Mouse (Mus musculus): Measurements from ENCODE around the gene Rsph9.
A peak's percentile ranks its signal among the peaks of the same experiment; 100 is the strongest.

Gene Rsph9

DNA sequence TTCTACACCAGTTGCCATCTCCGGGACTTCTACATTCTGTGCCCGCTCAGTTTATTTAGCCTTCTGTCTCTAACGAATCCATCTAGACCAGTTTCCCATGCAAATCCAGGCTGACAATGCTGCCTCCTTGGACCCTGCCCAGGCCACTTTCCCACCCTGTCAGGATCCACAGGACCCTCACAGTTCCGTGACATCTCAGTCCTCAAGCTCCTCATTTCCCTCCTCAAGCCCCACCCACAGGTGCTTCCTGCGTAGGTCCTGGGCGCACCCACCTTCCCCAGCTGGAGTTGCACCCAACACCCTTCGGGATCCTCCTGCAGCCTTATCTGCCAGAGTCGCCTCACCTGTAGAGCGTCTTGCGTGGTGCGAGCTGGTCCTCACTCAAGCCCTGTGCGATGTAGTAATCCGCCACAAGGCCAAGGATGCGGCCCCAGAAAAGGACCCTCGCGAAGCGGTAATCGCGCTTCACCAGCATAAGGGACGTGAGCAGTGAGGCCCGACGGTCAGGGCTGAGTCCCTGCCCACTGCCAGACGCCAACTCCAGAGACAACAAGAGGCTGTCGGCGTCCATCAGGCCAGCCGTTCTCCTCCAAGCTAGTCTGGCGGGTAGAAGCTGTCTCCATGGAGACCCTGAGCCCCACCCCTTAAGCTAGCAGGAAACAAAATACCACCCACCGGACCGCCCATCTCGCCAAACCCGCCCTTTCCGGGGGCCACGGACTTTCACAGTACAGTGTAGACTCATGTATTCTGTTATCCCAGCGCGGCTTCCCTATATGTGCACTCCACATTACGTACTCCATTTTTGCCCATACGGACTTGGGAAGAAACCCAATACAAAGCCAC is at the start of gene Rsph9:
Gene Rsph9, minus strand, starts transcription at position 639 of the 846 bp plus-strand sequence.
- no peak for DNase-seq (ENCODE audit: extremely low read depth, insufficient read length, low spot score)

DNA sequence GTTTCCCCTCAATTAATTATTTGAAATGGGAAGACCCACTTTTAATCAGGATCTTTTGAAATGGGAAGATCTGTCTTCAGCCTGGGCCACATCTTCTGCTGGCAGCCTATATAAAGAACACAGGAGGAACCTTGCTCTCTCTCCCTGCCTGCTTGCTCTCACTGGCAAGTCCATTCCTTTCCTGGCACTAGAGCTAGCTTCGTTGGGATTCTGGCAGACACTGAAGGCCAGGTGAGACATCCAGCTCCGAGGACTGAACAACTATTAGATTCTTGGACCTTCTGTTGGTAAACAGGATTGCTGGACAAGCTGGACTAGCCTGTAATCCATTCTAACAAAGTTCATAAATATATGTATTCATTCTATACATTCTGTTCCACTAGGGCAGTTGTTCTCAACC is 44.8 kb upstream of the Rsph9 start:
- no peak for DNase-seq (ENCODE audit: extremely low read depth, insufficient read length, low spot score)

DNA sequence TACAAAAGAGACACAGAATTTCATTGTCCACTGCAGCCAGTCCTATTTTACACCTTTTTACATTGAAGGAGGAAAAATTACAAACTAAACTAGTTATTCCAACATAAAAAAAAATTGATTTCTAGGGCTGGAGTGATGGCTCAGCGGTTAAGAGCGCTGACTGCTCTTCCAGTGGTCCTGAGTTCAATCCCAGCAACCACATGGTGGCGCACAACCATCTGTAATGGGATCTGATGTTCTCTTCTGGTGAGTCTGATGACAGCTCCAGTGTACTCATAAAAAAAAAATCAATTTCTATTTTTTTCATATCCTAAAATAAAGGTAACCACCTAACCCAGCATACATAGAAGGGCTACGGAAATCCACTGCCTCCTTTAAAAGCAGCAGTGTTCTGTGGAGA is 38.3 kb upstream of the Rsph9 start:
- no peak for DNase-seq (ENCODE audit: extremely low read depth, insufficient read length, low spot score)

DNA sequence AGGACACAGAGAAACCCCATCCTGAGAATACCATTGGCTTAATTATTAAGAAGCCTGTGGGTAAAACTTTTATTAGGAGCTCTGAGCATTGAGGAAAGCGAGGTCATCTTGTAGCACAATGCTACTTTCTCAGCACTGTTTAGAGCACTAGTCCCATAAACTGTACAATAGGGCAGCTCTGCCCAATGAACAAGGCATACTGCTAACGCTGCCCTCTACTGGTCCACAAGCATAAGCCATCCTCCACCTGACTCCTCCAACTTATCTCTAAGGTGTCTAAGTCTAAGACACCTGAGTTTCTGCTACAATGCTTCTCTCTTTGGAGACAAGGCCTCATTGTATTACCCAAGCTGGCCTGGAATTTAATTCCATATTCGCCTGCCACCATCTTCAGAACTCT is 26.5 kb upstream of the Rsph9 start:
- DNase-seq (ENCODE audit: extremely low read depth, insufficient read length, low spot score) = no peak

DNA sequence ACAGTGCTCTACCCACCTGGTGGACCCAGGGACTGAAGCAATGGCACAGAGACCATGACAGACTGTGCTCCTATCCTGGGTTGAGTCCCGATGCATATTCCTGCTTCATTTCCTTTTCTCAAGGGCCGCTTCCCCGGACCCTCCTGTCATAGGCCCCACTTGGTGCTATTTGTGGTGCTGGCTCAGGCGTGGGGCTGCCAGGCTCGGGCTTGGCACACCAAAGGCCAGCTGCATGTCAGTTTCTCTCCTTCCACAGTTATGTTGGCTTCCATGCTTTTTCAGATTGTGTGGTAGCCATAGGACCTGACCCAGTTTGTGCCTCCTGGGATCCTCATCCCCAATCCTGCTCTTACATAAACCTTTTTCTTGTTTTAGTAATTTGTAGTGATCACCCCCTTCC is 24.8 kb upstream of the Rsph9 start:
- DNase-seq (ENCODE audit: extremely low read depth, insufficient read length, low spot score) = no peak

DNA sequence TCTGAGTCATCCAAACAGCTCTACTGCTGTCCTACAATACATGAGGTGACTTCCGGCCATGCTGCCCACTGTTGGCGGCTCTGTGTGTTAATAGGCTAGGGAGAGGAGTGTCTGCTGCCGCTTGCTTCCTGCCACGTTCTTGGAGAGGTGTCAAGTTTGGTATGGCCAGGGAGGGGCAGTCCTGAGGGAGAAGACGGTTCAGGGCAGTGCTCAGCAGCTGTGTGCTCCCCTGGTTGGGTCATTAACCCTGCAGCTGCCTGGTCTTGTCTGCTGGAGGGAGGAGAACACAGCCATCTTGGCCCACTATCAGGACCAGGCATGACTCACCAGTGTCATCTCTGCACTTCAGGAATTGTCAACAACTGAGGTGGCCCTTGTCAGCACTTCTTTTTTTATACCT is 24.3 kb upstream of the Rsph9 start:
- DNase-seq (ENCODE audit: extremely low read depth, insufficient read length, low spot score) = peak; percentile 49

DNA sequence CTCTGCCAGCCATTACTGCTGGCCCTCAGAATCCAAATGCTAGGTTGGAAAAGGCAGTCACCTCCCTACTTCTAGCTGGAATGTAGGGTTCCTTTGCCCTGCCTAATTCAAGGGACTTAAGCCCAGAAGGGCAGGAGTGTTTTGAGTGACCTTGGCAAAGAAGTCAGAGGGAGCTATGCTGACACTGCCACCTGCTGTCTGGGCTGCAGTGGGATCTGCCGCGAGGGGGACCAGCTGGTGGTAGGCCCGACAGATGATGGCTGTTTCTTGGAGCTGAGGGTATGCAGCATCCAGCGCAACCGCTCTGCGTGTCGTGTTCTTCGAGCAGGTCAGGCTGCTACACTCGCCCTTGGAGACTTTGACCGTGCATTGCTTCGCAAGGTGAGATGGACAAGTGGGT is 23.0 kb upstream of the Rsph9 start:
- DNase-seq (ENCODE audit: extremely low read depth, insufficient read length, low spot score) = no peak

DNA sequence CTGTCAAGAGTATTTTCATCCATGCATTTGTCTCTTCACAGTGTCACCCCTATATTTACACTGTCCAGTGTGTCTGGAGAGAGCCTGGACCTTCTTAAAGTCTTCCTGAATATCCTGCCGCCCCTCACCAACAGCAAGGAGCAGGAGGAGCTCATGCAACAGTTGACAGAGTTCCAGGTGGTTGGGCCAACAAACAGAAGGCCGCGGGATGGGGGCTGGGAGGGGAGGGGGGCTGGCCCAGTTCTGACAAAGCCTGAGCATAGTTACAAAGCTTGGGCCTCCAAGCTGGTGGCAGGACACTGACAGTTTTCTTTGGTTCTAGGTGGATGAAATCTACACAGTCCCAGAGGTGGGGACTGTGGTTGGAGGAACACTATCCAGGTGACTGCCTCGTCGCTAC is 22.3 kb upstream of the Rsph9 start:
- no peak for DNase-seq (ENCODE audit: extremely low read depth, insufficient read length, low spot score)

DNA sequence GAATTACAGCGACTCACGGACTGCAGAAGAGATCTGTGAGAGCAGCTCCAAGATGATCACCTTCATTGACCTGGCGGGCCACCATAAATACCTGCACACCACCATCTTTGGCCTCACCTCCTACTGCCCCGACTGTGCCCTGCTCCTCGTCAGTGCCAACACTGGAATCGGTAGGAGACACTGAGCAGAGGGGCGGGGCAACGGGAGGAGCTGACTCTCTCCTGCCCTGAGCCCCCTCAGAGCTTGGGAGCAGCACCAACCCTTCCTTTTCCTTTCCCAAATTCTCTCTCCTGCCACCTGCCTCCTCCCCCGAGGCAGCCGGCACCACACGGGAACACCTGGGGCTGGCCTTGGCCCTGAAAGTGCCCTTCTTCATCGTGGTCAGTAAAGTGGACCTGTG is 21.4 kb upstream of the Rsph9 start:
- DNase-seq (ENCODE audit: extremely low read depth, insufficient read length, low spot score) = no peak

DNA sequence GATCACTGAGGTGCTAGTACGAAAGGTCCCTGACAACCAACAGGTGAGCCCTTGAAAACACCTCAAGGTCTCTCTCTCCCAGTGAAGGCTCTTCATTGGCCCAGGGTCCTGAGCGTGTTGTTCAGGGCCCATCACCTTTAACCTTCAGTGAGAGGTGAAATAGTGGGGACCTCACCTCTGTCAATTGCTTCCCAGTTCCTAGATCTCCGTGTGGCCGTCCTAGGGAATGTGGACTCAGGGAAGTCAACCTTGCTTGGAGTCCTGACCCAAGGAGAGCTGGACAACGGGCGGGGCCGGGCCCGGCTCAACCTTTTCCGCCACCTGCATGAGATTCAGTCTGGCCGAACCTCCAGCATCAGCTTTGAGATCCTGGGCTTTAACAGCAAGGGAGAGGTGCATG is 20.8 kb upstream of the Rsph9 start:
- DNase-seq (ENCODE audit: extremely low read depth, insufficient read length, low spot score) = no peak

DNA sequence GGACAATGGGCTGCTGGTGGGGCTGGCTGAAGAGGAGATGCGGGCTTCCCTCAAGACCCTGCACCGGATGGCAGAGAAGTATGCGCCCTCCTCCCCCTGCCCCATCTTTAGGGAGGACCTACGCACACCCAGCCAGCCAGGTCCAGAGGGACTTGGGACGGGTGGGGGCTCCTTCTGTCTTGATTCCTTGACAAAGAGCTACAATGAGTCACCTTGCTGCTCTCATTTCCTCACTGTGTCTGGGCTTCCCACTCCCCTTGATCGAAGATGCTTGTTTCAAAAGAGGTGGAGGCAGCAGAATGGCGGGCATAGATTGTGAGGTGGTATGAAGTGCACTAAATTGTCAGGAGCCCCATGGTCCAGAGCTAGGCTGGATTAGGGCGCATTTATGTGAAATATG is 20.3 kb upstream of the Rsph9 start:
- no peak for DNase-seq (ENCODE audit: extremely low read depth, insufficient read length, low spot score)

DNA sequence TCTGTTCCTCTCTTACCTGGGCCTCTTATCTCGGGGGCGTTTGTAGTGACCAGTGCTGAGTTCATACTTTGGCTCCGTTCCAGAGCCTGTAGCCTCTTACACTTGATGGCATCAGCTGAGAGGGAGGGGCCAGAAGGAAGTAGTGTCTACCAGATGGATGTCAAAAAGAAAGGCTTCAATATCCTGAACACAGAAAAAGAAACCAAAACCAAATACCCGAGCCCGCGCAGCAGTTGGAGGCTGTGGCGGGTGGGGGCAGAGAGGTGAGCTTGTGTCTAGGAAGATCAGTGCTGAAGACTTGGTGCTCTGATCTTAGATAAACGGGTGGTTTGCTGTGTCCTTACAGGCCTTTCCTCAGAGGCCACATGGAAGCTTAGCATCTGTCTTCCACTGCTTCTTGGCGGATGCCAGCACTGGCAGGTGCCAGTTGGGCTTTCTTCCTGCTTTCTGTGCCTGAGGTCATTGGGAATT is 19.0 kb upstream of the Rsph9 start:
- DNase-seq (ENCODE audit: extremely low read depth, insufficient read length, low spot score) = peak; percentile 29

DNA sequence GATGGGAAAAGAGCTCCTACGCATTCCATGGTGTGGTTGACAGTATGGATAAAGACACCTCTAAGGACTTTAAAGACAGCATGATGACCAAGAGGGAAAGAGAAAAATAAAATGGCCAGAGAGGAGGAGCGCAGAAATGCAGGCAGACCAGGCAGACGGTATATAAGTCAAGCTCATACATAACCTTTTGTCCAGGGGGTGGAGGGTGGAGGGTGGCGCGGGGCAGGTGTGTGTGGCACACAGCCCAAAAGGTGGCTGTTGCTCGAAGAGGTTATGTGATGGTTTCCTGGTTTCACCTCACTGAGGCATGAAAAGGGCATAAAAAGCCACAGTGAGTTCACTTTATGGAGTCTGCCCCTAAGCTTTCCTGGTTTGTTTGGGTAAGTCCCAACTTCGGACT is 18.5 kb upstream of the Rsph9 start:
- DNase-seq (ENCODE audit: extremely low read depth, insufficient read length, low spot score) = no peak

DNA sequence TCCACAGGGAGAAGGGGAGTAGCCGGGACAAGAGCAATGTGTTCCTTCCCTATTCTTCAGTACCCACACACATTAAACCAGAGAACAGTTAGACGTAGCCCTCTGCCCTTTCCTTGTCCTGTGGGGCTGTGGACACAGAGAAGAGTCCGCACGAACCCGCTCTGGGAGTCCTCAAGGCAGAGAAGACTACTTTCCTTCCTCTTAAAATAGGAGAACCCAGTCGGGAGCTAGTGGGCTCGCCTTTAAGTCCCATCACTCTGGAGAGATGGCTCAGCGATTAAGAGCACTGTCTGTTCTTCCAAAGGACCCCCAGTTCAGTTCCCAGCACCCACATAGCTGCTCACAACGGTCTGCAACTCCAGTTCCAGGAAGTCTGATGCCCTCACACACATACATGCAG is 17.7 kb upstream of the Rsph9 start:
- no peak for DNase-seq (ENCODE audit: extremely low read depth, insufficient read length, low spot score)

DNA sequence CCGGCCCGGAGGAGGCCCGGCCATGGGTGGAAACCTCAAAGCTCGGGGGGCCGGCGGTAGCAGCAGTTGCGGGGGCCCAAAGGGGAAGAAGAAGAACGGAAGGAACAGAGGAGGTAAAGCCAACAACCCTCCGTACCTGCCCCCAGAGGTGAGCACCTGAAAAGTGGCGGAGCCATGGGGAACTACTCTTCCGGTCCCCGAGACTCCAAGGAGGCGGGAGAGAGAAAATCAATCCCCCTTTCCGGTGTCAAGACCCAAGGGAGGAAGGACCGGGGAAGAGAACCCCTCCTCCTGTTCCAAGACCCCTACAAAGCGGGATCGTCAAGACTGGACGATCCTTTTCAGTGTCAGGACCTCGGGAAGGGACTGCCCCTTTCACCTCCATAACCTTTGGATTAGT is 17.2 kb upstream of the Rsph9 start:
- DNase-seq (ENCODE audit: extremely low read depth, insufficient read length, low spot score) = no peak

DNA sequence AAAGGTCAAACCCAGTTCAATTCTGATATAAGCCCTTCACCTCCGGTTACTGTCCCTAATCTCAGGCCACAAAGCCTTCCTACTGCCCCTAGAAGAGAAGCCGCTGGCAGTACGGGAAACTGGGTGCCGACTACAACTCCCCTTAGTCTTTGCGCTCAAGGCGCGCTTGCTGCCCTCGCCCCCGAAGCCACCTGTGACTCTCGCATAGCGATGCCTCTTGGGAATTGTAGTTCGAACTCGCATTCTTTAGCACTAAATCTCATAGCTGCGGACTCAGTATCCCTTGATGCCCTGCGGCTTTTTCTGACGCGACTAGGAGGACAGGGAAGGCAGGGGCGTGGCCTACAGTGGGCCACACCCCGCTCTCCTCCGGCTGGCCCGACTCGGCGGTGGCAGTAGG is 16.7 kb upstream of the Rsph9 start, which contains the start of gene Gtpbp2:
Gene Gtpbp2, plus strand, starts transcription at position 347 of the 400 bp plus-strand sequence.
- peak; percentile 92 for DNase-seq (ENCODE audit: extremely low read depth, insufficient read length, low spot score)

DNA sequence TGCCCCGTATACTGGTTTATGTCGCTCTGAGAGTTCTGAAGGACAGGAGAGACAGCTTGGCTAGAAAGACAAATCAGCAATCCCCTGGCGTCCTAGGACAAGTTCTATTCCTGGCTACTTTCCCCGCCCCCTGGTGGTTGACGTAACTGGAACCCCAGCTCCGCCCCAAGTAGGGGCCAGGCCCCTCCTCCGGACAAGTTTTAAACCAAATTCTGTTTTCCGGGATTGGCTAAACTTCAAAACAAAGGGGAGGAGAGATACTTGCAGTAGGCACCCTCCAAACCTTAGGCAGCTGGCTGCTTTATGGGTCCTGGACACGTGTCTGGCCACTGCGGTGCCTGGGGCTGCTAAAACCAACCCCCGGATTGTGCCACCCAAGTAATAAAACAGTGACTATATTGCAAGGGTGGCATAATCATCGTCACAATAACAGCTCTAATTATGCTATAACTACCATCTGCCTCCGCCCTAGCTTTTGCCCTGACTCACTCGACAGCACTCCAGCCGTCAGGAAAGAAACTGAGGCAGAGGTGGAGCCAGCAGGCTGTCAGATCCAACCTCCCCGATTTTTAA is 16.2 kb upstream of the Rsph9 start:
- peak; percentile 93 for DNase-seq (ENCODE audit: extremely low read depth, insufficient read length, low spot score)

DNA sequence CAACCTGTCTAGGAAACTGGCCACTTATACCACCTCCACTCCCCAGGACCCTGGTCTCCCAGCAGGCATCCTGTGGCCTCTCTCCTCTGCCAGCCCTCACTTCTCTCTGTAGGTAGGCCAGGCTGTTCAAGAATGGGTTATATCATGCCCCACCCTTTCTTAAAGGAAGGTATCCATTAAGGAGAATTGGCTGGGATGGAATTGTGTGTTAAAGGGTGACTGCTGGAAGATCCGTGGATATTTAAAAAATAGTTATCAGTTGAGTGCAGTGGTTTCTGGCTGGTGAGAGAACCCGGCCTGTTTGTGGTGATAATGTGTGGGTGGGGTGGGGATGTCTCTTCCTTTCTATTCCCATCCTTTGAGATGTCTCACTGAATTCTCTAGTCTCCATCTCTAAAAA is 15.2 kb upstream of the Rsph9 start:
- DNase-seq (ENCODE audit: extremely low read depth, insufficient read length, low spot score) = no peak

DNA sequence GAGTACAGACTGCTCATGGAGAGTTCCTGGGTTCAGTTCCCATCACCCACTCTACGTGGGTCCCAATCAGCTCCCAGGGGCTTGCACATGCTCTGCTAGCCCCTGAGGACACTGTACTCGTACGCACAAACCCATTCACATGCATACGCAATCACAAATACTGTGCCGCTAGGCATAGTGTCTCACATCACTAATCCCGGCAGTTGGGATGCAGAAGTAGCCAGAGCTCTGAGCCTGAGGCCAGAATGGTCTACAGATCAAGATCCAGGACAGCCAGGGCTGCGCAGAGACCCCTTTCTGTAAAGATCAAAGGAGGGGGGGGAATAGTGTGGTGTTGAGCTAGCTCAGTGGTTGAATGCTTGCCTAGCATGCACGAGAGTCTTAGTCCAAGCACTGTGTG is 13.1 kb upstream of the Rsph9 start:
- DNase-seq (ENCODE audit: extremely low read depth, insufficient read length, low spot score) = no peak

DNA sequence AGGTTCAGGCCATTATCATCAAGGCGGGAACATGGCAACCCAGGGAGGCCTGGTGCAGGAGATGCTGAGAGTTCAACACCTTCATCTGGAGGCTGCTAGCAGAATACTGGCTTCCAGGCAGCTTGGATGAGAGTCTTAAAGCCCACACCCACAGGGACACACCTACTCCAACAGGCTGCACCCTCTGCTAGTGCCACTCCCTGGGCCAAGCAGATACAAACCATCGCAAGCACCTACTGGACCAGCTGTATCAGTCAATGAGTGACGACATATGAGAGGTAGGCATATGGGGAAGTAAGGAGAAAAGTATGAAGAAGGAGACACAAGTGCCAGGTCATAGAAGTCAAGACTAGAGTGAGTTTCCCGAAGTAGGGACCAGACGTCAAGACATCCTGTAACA is 12.7 kb upstream of the Rsph9 start:
- DNase-seq (ENCODE audit: extremely low read depth, insufficient read length, low spot score) = no peak

DNA sequence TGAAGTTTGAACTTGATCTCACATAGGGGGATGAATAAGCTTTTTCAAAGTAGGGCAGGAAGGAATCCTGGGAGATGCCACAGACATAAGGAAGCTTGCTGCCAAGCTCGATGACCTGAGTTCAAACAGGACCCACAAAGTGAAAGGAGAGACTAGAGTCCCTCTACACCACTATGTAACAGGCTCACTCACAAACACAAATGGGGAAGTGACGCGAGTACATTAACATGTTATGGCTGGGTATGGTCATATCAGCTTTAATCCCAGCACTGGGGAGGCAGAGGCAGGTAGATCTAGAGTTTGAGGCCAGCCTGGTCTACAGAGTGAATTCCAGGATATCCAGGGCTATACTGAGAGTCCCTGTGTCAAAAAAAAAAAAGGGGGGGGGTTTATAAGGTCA is 10.3 kb upstream of the Rsph9 start:
- no peak for DNase-seq (ENCODE audit: extremely low read depth, insufficient read length, low spot score)
